Mouse (Mus musculus): ENCODE data around the gene Pxmp4.

Pxmp4 gene

DNA sequence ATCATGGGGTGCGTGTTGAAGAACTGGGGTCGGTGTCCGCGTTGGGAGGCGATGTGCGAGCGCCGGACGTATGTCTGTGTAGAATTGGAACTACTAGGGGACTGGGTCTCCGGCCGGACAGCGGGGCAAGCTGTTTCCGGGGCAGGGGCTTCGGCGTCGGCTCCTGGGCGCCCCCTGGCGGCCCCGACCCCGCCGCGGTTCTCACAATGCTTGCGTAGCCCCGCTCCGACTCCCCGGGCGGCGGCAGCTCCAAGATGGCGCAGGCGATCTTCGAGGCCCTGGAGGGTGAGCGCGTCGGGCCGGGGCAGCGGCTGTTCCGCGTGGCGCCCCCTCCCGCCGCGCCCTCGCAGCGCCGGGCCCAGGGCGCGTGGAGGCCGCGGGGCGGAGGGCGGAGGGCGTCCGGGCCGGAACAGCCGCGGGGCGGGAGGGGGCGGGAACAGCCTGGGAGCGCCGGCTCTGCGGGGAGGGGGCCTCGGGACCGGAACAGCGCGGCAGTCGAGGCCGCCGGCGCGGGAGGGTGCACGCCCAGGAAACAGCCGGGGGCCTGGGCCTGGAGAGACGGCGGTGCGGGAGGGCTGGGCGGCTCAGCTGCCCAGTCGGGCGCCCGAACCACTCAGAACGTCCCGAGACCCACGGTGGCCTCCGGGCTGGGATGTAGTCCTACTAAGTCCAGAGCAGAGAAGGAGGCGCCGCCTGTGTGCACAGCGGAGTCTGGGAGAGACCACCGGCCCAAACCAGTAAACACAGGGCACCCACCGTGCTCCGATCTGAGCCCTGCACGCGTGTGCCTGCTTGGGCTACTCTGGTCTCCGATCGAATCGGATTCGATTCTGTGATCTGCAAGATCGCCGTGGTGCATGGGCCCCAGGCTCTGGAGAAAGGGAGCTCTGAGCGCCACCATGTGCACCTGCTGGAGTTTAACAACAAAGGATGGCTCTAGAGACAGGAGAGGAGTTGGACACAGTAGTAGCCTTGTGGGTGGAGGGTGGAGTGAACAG is 9.9 kb upstream of the Pxmp4 start, which contains the start of the genes Zfp341 and 4930519P11Rik:
Gene Zfp341, plus strand, starts transcription at position 180 of the 998 bp plus-strand sequence.
Gene 4930519P11Rik, minus strand, starts transcription at position 320 of the 998 bp plus-strand sequence.
- peak; percentile 75 for DNase-seq (ENCODE audit: low read depth)

DNA sequence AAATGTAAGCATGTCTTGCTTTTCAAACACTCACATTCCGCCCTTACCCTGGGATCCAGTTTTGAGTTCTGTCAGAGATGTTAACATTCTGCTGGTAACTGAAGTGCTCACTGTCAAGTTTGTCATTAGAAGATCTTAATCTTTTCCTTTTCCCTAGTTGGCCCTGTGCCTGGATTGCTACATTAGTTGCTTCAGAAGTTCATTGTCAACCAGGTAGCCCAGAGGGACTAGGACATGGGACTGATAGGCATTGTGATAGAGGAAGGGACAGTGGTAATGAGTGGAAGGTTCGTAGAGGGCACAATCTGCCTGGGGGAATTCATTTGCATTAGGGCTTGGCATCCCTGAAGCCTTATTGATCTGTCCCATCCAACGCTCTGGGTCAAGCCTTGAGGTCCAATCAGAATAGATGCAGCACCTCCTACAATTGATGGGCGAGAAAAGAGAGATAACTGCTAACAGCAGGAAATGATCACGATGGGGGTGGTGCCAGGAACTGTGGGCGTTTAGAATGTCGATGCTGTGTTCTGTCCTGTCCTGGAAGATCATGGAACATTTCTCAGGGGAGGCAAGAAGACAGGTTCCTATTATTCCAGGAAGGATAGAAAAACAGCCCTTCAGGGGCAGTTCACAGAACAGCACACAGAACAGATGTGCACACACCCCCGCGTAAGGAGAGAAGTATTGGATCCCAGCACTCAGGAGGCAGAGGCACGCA is 5.7 kb upstream of the Pxmp4 start:
- DNase-seq (ENCODE audit: low read depth): no peak

DNA sequence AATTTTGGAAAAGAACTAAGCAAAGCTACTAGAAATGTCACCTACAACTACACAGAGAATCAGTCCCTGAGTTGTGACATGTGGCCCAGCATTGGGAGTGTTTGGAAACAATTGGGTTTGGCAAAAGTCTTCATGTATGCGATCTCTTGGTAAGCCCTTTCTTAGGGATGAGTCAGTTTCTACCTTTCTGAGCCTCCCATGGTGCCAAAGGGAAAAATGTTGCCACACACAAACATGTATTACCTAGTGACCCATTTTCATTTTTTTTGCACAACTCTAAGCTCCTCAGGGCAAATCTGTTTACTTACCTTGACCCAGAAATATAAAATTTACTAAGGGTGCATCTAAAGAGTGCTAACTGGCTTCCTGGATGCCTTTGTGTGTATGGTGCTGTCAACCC is 3.5 kb upstream of the Pxmp4 start:
- DNase-seq (ENCODE audit: low read depth): no peak

DNA sequence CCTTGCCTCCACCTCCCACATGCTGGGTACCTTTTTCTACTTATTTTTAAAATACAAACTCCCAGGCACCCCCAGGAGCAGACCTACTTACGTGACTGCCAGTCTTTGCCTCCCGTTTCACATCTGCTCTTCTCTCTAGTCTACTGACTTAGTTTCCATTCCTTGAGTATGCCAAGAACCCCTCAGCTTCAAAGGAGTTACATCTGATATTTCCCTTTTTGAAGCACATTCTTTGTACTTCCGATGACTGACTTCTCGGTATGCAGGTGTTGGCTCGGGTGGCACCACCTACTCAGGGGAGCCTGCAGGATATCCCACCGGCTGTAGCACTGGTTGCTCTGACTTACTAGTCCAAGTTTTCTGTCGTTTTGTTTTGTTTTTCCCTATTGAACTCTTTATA is 648 bp upstream of the Pxmp4 start:
- no peak for DNase-seq (ENCODE audit: low read depth)

DNA sequence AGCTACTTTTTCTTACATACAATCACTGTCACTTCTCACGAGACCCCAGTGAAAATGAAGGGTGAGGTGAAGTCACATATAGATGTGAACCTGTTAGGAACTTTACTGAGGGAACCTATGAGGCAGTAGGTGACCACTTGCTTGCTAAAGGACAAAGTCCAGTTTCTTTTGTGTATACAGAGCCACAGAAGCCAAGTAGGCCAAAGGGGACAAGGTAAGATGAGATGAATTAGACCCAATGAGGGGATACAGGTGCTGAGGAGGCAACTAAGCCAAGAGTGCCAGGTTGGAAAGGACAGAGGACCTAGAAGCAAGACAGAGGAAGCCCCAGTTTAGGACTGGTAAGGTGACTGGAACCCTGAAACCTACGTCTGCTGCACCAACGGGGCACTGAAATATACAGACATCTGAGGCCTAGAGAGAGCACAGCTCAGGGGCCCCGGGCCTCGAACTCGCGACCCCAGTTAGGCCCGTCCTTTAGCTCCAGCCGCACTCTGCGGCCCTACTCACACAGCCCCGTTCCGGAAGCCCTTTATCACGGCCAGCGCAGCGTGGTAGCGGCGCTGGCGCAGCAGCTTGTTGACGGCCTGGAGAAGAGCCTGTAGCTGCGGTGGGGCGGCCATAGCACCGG is 386 bp downstream of the Pxmp4 start:
- no peak for DNase-seq (ENCODE audit: low read depth)

DNA sequence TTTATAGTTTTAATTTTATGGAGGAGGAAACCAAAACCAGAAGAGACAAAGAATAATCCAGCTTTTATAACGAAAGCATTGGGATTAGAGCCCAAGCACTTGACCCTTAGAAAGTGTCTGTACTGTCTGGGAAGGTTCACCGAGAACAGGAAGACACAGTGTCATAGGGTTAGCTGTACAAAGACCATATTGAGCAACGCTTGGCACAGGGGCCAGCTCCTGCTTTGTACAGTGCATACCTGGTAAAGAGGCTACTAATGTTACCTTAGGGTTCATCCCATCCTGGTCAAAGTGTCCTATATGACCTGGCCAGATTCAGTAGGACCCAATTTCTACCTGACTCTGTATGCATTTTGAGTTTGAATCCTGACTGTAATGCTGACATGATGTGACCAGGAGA is 2.2 kb downstream of the Pxmp4 start:
- no peak for DNase-seq (ENCODE audit: low read depth)

DNA sequence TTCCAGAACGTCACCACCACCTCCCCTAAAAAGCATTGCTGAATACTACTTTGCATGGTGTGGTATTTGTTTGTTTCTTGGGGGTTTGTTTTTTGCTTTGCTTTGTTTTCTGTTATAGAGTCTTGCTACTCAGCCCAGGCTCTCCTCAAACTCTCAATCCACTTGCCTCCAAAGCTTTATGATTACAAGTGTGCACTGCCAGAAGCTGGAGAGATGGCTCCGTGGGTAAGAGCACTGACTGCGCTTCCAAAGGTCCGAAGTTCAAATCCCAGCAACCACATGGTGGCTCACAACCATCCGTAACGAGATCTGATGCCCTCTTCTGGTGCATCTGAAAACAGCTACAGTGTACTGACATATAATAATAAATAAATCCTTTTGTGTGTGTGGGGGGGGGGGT is 2.9 kb downstream of the Pxmp4 start:
- no peak for DNase-seq (ENCODE audit: low read depth)

DNA sequence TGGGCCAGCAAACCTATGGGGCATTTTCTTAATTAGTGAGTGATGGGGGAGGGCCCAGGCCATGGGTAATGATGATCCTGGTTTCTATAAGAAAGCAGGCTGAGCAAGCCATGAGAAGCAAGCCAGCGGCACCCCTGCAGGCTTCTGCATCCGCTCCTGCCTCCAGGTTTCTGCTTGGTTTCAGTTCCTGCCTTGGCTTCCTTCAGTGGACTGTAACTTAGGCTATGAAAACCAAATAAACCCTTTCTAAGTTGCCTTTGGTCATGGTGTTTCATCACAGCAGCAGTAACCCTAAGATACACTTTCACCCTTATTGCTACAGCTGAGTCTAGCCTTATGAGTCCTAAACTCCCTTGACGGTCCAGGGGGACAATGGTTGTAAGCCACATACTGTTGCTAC is 6.1 kb downstream of the Pxmp4 start:
- DNase-seq (ENCODE audit: low read depth): no peak

DNA sequence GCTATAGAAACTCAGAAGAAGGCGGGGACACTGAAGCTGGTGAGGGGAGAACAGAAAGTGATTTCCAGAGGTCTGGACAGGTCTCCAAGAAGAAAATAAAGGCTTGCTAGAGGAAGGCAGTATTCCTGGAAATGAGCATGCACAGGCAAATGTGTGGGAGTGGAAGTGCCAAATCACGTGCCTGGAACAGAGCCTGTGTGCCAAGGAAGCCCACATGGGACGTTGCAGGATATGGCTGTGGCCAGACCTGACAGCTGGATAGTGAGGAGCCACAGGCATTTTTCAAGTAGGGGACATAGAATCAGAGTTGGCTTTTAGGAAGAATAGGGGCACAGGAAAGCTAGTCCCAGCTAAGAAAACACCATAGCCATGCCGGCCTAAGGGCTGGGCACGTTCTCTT is 7.7 kb downstream of the Pxmp4 start:
- no peak for DNase-seq (ENCODE audit: low read depth)

DNA sequence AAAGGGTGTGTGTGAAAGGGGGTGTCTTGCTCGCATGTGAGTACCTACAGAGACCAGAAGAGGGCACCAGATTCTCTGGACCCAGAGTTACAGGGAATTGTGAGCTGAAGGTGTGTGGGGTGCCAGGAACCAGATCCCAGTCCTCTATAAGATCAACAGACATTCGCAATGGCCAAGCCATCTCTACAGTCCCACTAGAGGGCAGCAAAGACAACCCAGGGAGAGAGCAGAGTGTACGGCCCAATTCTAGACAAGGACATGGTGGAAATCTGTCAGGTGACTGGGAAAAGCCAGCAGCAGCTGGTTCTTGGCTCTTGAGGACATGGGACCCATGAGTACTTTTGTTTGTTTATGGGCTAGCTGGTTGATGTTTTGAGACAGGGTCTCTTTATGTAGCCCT is 10.5 kb downstream of the Pxmp4 start:
- no peak for DNase-seq (ENCODE audit: low read depth)

DNA sequence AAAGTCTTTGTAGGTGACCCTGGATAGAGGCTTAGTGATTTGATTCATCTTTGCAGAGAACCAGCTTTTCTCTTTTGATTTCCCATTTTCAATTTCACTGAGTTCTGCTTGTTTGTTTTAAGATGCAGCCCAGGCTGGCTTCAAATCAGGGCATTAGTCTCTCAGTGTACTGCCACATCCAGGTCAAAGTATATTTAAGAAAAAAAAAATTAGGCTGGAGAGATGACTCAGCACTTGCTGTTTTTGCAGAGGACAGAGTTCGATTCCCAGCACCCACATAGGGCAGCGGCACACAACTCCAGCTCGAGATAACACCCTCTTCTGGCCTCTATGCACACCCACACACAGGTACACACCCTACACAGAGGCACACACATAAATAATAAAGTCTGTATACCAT is 12.3 kb downstream of the Pxmp4 start:
- no peak for DNase-seq (ENCODE audit: low read depth)

DNA sequence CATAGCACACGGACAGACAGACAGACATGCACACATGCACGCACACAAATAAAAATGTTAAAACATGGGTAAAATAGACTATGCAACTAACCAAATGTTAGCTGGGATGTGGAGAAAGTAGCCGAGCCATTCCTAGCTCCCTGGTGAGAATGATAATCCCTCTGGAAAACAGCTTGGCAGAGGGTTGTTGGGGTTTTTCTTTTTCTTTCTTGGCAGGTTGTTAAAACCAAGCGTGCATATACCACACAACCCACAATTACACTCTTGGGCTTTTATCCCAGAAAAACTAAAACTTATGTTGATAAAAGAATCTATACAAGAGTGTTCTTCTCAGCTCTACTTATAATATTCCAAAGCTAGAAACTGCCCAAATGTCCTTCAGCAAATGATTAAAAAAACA is 14.5 kb downstream of the Pxmp4 start:
- no peak for DNase-seq (ENCODE audit: low read depth)

DNA sequence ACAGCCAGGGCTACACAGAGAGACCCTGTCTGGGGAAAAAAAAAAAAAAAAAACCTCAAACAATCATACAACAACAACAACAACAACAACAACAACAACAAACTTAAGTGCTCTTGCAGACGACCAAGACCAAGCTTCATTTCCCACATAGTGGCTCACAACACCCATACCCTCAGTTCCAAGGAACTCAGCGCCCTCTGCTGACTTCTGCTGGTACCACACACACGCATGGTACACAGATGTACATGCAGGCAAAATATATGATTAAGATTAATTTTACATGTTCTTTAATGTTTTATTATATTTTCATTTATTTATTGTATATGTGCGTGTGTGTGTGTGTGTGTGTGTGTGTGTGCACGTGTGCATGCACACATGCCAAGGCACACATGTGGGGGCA is 17.1 kb downstream of the Pxmp4 start:
- no peak for DNase-seq (ENCODE audit: low read depth)

DNA sequence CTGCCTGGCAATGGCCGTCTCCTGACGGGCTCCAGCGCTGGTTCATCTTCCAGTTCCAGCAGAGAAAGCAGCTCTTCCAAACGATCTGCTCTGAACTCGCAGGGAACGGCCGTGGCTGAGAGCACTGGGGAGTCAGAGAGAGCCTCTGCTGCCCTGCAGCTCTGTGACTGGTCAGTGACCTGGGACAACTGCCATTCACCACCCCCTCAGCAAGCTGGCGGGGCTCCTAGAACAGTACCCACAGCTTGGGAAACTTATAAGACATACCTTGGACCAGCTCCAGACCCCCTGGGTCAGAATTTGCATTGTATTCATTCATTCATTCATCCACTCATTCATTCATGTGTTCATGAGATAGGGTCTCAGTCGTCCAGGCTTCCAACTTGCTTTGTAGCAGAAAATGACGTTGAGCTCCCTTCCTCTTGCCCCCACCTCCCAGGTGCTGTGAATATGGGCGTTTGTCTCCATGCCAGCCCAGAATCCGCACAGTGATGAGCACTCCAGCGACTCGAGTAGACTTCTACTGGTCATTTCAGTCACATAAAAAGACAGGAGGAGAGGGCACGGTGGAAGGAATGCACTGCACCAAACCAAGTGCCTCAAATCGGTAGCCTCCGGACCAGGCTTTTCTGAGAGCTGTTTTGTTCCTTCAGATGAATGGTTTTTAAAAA is 18.4 kb downstream of the Pxmp4 start:
- DNase-seq (ENCODE audit: low read depth): no peak

DNA sequence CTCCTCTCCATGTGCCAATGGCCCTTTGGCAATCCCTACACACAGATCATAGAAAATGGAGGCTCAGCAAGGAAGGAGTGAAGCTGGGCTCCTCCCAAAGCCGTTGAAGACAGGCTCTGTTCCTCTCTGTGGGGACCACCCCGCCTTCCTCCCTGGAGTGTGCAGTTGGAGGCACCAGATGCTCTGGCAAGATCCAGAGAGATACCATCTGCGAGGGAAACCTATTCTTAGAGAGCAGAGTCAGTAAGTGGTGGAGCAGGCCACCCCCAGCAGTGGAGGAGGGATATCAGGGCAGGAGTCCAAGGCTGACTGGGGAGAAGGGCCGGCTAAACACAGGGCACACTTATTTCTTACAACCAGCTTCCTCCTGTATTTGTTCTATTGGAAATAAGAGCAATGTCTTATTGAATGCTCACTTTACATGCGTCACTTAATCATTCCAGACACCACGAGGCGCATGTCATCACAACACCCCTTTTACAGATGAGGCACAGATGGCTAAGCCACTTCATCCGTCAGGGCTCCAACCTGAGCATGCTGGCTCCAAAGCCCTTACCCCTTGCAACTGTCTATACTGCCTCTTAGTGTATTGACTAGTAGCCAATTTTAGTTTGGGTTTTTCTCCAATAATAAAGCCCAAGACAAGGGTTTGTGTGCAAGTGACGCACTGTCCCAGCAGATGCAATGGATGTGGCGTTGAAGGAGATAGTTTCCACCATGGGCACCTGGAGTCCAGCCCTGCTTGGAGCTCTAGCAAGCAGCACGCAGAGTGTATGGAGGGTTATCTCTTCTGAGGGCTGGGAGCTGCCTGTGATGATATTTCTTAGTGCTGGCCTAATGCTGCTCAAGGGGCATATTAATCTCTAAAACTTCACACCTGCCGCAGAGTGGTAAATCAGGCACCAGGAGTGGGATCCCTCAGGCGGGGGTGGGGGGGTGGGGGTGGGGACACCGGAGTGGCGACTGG is 19.3 kb downstream of the Pxmp4 start:
- DNase-seq (ENCODE audit: low read depth): no peak

DNA sequence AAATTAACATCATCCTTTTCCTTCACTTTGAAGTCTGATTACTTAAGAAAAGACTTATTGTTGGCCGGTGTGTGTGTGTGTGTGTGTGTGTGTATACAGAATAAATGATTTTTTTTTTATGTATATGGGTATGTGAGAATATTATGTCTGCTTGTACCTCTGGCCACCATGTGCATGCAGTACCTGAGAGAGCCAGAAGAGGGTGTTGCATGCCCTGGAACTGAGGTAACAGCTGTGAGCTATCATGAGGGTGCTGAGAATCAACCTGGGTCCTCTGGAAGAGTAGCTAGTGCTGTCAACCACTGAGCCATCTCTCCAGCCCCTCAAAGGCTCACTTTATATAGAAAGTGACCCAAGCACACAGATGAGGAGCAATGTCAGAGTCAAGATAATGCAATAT is 22.1 kb downstream of the Pxmp4 start:
- no peak for DNase-seq (ENCODE audit: low read depth)

DNA sequence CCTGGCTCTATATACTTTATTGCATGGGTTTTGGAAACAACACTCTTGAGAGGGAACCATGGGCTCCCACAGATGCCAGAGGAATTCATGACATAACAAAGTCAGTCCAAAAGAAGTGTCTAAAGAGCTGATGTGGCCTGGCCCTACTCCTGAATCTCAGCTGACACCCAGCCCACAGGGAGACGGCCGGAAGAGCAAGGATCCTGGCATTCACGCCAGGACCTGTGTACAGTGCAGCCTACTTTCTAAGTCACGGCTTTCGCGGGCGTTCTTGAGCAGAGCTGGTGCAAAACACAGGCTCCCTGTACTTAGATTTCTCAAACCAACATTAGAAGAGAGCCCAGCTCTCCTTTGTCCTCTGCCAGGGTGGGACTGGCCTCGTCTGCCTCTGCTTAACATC is 22.9 kb downstream of the Pxmp4 start:
- DNase-seq (ENCODE audit: low read depth): no peak

DNA sequence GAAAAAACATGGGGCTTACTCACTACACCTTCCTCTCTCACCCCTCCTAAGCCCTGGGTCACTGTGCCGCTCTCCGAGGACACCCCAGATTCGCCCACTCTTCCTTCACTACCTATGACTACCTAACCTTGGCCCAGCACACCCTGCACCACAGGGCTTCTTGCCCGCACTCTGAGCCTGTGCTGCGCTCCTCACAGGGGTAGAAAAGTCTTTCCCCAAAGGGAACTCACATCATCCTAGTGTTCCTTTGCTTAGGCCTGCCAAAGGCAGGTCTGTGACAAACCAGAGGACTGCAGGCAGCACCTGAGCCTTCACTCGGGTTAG is 25.8 kb downstream of the Pxmp4 start:
- no peak for DNase-seq (ENCODE audit: low read depth)

DNA sequence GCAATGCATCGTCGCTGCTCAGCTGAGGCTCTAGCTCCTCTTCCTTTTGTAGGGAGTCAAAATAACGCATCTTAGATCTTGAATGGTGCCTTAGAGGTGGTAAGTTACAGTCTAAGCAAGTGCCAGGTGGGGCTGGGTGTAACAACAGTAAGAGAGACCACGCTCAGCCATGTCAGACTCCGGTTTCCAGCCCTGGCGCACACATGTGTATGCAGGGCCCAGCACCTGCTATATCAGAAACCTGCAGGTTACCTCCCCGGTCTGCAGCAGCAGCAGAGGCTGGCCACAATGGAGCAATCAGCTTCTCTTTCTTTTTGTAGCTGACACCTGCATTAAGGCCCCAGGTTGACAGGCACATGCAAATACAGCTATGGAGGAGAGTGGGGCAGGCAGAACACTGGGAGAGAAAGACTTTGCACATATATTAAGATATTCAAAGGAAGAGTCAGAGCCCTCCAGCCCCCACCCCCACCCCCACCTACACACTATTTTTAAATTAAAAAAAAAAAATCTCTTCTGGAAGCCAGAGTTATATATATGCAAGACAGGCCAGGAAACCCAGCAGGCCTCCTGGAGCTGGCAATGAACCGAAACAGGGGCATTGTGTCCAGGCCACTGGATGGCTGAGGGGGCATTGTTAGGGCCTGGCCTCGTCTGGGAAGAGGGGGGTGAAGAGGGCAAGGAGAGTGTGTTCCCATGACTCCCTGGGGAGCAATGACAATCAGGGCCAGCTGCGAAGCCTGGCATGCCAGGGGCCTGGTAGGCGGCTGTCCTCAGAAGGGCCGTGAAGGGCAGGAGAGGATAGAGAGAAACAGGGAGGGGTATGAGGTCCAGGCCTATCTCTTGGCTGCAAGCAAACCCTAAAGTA is 26.4 kb downstream of the Pxmp4 start:
- DNase-seq (ENCODE audit: low read depth): no peak

DNA sequence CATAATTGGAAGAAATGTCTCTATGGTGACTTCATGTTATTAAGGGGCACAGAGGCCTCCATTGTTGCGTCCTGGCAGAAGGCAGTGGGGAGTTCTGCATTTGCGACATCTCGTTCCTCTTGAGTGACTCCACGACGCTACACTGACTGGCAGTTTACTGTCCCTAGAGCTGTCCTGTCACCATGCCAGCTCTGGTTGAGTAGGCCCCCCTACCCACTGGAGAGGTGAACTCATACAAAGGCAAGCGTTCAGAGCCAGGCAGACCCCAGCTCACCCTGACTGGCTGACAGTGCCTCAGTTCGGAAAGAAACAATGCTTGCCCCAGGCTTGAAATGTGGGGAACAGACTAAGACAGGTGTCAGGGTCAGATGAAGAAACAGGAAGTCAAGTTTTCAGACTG is 29.2 kb downstream of the Pxmp4 start:
- no peak for DNase-seq (ENCODE audit: low read depth)

Data from c-Kit-positive CD71-negative TER-119-negative erythroid progenitor cells, embryonic 14.5 days (primary cell).